Mouse (Mus musculus): ENCODE data around the gene Kank3. TPM values are rescaled to one million over a fixed set of nuclear protein-coding genes. Genes with fewer than 3 reads are reported as not detected.
A peak's percentile ranks its signal among the peaks of the same experiment; 100 is the strongest.
"Not testable (repeated sequence)": the region's sequence is repeated elsewhere in the genome, so short reads cannot be mapped to it uniquely, and the experiment has no call there.

Gene Kank3
- polyA plus RNA-seq, 1 experiment from 2014 or later = 29.0 TPM

GRCm38 (mm10) chr17:33815399-33815798 is 5.1 kb downstream of the Kank3 start:
- WGBS = 85% methylated on average over 6 of the region's 6 CpGs
- H3K27me3 ChIP-seq (ENCODE audit: control insufficient read depth, insufficient read depth, low read length) = no peaks in the 10 kb centered on the region
- peaks cover 5% of the 10 kb centered on the region; the same call in 1 of the 2 replicates for H3K36me3 ChIP-seq (ENCODE audit: control insufficient read depth, insufficient read depth, low read length)
- H3K4me1 ChIP-seq (ENCODE audit: control insufficient read depth, insufficient read depth, low read length) = peaks cover 19% of the 10 kb centered on the region
- H3K4me3 ChIP-seq (replicated peaks; ENCODE audit: low read length) = no peak overlapping the region
- H3K9ac ChIP-seq (ENCODE audit: low read length) = no peak overlapping the region
- H3K27ac ChIP-seq (ENCODE audit: low read length) = no peak overlapping the region
- H3K4me2 ChIP-seq (ENCODE audit: low read depth, low read length) = no peak overlapping the region
- H3K9me3 ChIP-seq (replicated peaks; ENCODE audit: control insufficient read depth, low read length) = no peaks in the 10 kb centered on the region
- no peak for ATAC-seq (ENCODE audit: insufficient read depth, low FRiP score)

- peak overlapping the region; percentile 91 for H3K27ac ChIP-seq (ENCODE audit: low read length)
- peak overlapping the region; percentile 89 for H3K4me2 ChIP-seq (ENCODE audit: low read depth, low read length)
- H3K4me3 ChIP-seq (replicated peaks; ENCODE audit: low read length) = peak overlapping the region; percentile 55
- H3K36me3 ChIP-seq (ENCODE audit: control insufficient read depth, insufficient read depth, low read length) = peaks cover 7% of the 10 kb centered on the region
- no peaks in the 10 kb centered on the region for H3K9me3 ChIP-seq (replicated peaks; ENCODE audit: control insufficient read depth, low read length)
- no peak for ATAC-seq (ENCODE audit: insufficient read depth, low FRiP score)
- no peaks in the 10 kb centered on the region for H3K27me3 ChIP-seq (ENCODE audit: control insufficient read depth, insufficient read depth, low read length)
- H3K9ac ChIP-seq (ENCODE audit: low read length) = peak overlapping the region; percentile 82
- 55% methylated on average over 5 of the region's 5 CpGs for WGBS
- H3K4me1 ChIP-seq (ENCODE audit: control insufficient read depth, insufficient read depth, low read length) = peaks cover 13% of the 10 kb centered on the region
These were observed 6.3 kb downstream of the Kank3 start for GRCm38 (mm10) chr17:33816612-33817011.

- peaks cover 14% of the 10 kb centered on the region for H3K36me3 ChIP-seq (ENCODE audit: control insufficient read depth, insufficient read depth, low read length)
- no peaks in the 10 kb centered on the region for H3K9me3 ChIP-seq (replicated peaks; ENCODE audit: control insufficient read depth, low read length)
- H3K27me3 ChIP-seq (ENCODE audit: control insufficient read depth, insufficient read depth, low read length) = no peaks in the 10 kb centered on the region
- peaks cover 17% of the 10 kb centered on the region for H3K4me1 ChIP-seq (ENCODE audit: control insufficient read depth, insufficient read depth, low read length)
- under 1% methylated on average over 89 of the region's 89 CpGs for WGBS
- H3K4me3 ChIP-seq (replicated peaks; ENCODE audit: low read length) = peak overlapping the region; percentile 55
- ATAC-seq (ENCODE audit: insufficient read depth, low FRiP score) = peak; percentile 99
- peak overlapping the region; percentile 91 for H3K27ac ChIP-seq (ENCODE audit: low read length)
- H3K9ac ChIP-seq (ENCODE audit: low read length) = peak overlapping the region; percentile 82
- H3K4me2 ChIP-seq (ENCODE audit: low read depth, low read length) = peak overlapping the region; percentile 89
These were observed 7.1 kb downstream of the Kank3 start for GRCm38 (mm10) chr17:33817184-33817968.

- Histone ChIP-seq H3K9ac (ENCODE audit: low read length) (peak overlapping the region; percentile 82), H3K4me2 (ENCODE audit: low read depth, low read length) (peak overlapping the region; percentile 89), H3K9me3 (replicated peaks; ENCODE audit: control insufficient read depth, low read length) (no peaks in the 10 kb centered on the region), H3K36me3 (ENCODE audit: control insufficient read depth, insufficient read depth, low read length) (peaks cover 14% of the 10 kb centered on the region), H3K27me3 (ENCODE audit: control insufficient read depth, insufficient read depth, low read length) (no peaks in the 10 kb centered on the region), H3K4me3 (replicated peaks; ENCODE audit: low read length) (peak overlapping the region; percentile 55), H3K4me1 (ENCODE audit: control insufficient read depth, insufficient read depth, low read length) (peaks cover 18% of the 10 kb centered on the region), H3K27ac (ENCODE audit: low read length) (peak overlapping the region; percentile 84)
- ATAC-seq (ENCODE audit: insufficient read depth, low FRiP score) = peak; percentile 30; the same call in 1 of the 2 replicates
- WGBS = 20% methylated on average over 33 of the region's 33 CpGs
These were observed 7.8 kb downstream of the Kank3 start for GRCm38 (mm10) chr17:33817969-33818643.

GRCm38 (mm10) chr17:33822436-33822959 is 12.2 kb downstream of the Kank3 start:
- Histone ChIP-seq H3K27me3 (ENCODE audit: control insufficient read depth, insufficient read depth, low read length) (no peaks in the 10 kb centered on the region), H3K4me3 (replicated peaks; ENCODE audit: low read length) (no peak overlapping the region), H3K36me3 (ENCODE audit: control insufficient read depth, insufficient read depth, low read length) (peaks cover 14% of the 10 kb centered on the region), H3K27ac (ENCODE audit: low read length) (no peak overlapping the region), H3K4me1 (ENCODE audit: control insufficient read depth, insufficient read depth, low read length) (peaks cover 29% of the 10 kb centered on the region), H3K9ac (ENCODE audit: low read length) (no peak overlapping the region), H3K4me2 (ENCODE audit: low read depth, low read length) (no peak overlapping the region), H3K9me3 (replicated peaks; ENCODE audit: control insufficient read depth, low read length) (no peaks in the 10 kb centered on the region)
- 73% methylated on average over 1 of the region's 1 CpGs for WGBS
- no peak for ATAC-seq (ENCODE audit: insufficient read depth, low FRiP score)

- Histone ChIP-seq H3K36me3 (ENCODE audit: control insufficient read depth, insufficient read depth, low read length) (peaks cover 14% of the 10 kb centered on the region), H3K9ac (ENCODE audit: low read length) (peak overlapping the region; percentile 89), H3K4me1 (ENCODE audit: control insufficient read depth, insufficient read depth, low read length) (peaks cover 24% of the 10 kb centered on the region), H3K4me3 (replicated peaks; ENCODE audit: low read length) (peak overlapping the region; percentile 83), H3K4me2 (ENCODE audit: low read depth, low read length) (peak overlapping the region; percentile 75)
- H3K9me3 ChIP-seq (replicated peaks; ENCODE audit: control insufficient read depth, low read length); ATAC-seq (ENCODE audit: insufficient read depth, low FRiP score); H3K27ac ChIP-seq (ENCODE audit: low read length); H3K27me3 ChIP-seq (ENCODE audit: control insufficient read depth, insufficient read depth, low read length): not testable (repeated sequence)
- WGBS = 72% methylated on average over 8 of the region's 8 CpGs
These were observed 12.9 kb downstream of the Kank3 start for GRCm38 (mm10) chr17:33823171-33823570.

- H3K9ac ChIP-seq (ENCODE audit: low read length) = peak within 1 kb of the TSS; percentile 89
- H3K4me3 ChIP-seq (replicated peaks; ENCODE audit: low read length) = peak within 1 kb of the TSS; percentile 83
- H3K27me3 ChIP-seq (ENCODE audit: control insufficient read depth, insufficient read depth, low read length) = no peaks in the 10 kb centered on the region
- peak; percentile 94 for ATAC-seq (ENCODE audit: insufficient read depth, low FRiP score)
- peak within 1 kb of the TSS; percentile 90 for H3K27ac ChIP-seq (ENCODE audit: low read length)
- WGBS = under 1% methylated on average over 51 of the region's 51 CpGs
- H3K36me3 ChIP-seq (ENCODE audit: control insufficient read depth, insufficient read depth, low read length) = peaks cover 14% of the 10 kb centered on the region
- no peaks in the 10 kb centered on the region for H3K9me3 ChIP-seq (replicated peaks; ENCODE audit: control insufficient read depth, low read length)
- H3K4me1 ChIP-seq (ENCODE audit: control insufficient read depth, insufficient read depth, low read length) = peaks cover 28% of the 10 kb centered on the region
- peak within 1 kb of the TSS; percentile 86 for H3K4me2 ChIP-seq (ENCODE audit: low read depth, low read length)
These were observed 14.0 kb downstream of the Kank3 start, which contains the start of the genes Rps28 and Ndufa7 for GRCm38 (mm10) chr17:33824084-33824996. Rps28 (minus strand) TSS chr17:33824562. Ndufa7 (plus strand) TSS chr17:33824572.

- not testable (repeated sequence) for ATAC-seq (ENCODE audit: insufficient read depth, low FRiP score); H3K9me3 ChIP-seq (replicated peaks; ENCODE audit: control insufficient read depth, low read length); H3K27me3 ChIP-seq (ENCODE audit: control insufficient read depth, insufficient read depth, low read length)
- Histone ChIP-seq H3K27ac (ENCODE audit: low read length) (peak overlapping the region; percentile 90), H3K4me1 (ENCODE audit: control insufficient read depth, insufficient read depth, low read length) (peaks cover 28% of the 10 kb centered on the region), H3K9ac (ENCODE audit: low read length) (peak overlapping the region; percentile 77), H3K4me3 (replicated peaks; ENCODE audit: low read length) (peak overlapping the region; percentile 83), H3K4me2 (ENCODE audit: low read depth, low read length) (peak overlapping the region; percentile 86), H3K36me3 (ENCODE audit: control insufficient read depth, insufficient read depth, low read length) (peaks cover 18% of the 10 kb centered on the region)
- 4% methylated on average over 6 of the region's 6 CpGs for WGBS
These were observed 14.6 kb downstream of the Kank3 start for GRCm38 (mm10) chr17:33824997-33825330.
